Mouse (Mus musculus) limb, embryonic 13.5 days (tissue): Measurements from ENCODE around the gene Abcg4. TPM values are rescaled to one million over a fixed set of nuclear protein-coding genes. Genes with fewer than 3 reads are reported as not detected.
A peak's percentile ranks its signal among the peaks of the same experiment; 100 is the strongest.

ENCODE experiments used
- ATAC-seq: fragments of 200-750 bp; cut with Nextera tagmentation; 2 replicates; pipeline ENCODE4 v1.8.0; 2017; ENCODE audit warnings: low read depth, moderate number of reproducible peaks, moderate TSS enrichment; ENCODE audit not compliant: low FRiP score
- H3K27ac ChIP-seq: fragments of 300-500 bp; sonication (generic); 2 replicates; pipeline ENCODE4 v1.5.1; 2015; ENCODE audit warnings: inconsistent platforms, mild to moderate bottlenecking, moderate library complexity
- H3K27me3 ChIP-seq: fragments of 300-500 bp; sonication (generic); 2 replicates; pipeline ENCODE4 v1.6.1; 2015; ENCODE audit warnings: mild to moderate bottlenecking, inconsistent platforms
- H3K36me3 ChIP-seq: fragments of 300-500 bp; sonication (generic); 2 replicates; pipeline ENCODE4 v1.6.1; 2015; ENCODE audit warnings: inconsistent platforms, mild to moderate bottlenecking, moderate library complexity
- H3K4me1 ChIP-seq: fragments of 300-500 bp; sonication (generic); 2 replicates; pipeline ENCODE4 v1.6.1; 2015; ENCODE audit warnings: inconsistent platforms
- H3K4me2 ChIP-seq: fragments of 300-500 bp; sonication (generic); replicated peaks from 2 replicates; pipeline ENCODE4 v1.6.1; 2015; ENCODE audit warnings: inconsistent platforms, mild to moderate bottlenecking, moderate library complexity
- H3K4me3 ChIP-seq: fragments of 300-500 bp; sonication (generic); 2 replicates; pipeline ENCODE4 v1.5.1; 2015; ENCODE audit warnings: moderate library complexity, mild to moderate bottlenecking, inconsistent platforms
- H3K9ac ChIP-seq: fragments of 300-500 bp; sonication (generic); 2 replicates; pipeline ENCODE4 v1.6.1; 2015; ENCODE audit warnings: mild to moderate bottlenecking, inconsistent platforms
- H3K9me3 ChIP-seq: fragments of 300-500 bp; sonication (generic); 2 replicates; pipeline ENCODE4 v1.6.1; 2016; ENCODE audit warnings: inconsistent platforms
- WGBS: fragments of 180-500 bp; shearing (Covaris S2); methylation state at CpG from one replicate; pipeline ENCODE4 v1.1.7; 2015; 5-methylcytosine and 5-hydroxymethylcytosine counted together
- polyA plus RNA-seq: library from polyadenylated mRNA; unstranded; fragments of >200 nt; fragmentation: Nextera tagmentation; extraction: Ambion mirVana; gene quantifications from 2 replicates; pipeline ENCODE4 v1.2.1, GENCODE M21; 2015

The Abcg4 gene
- polyA plus RNA-seq, 1 experiment from 2014 or later: 7.3 TPM

GRCm38 (mm10) chr9:44243621-44244020 lies 44.8 kb downstream of the Abcg4 start:
- H3K4me2 ChIP-seq: no peak overlapping the region
- ATAC-seq: no peak
- WGBS: 61% methylated on average over 2 of the region's 2 CpGs
- peaks cover 3% of the 10 kb centered on the region; the same call in 1 of the 2 replicates for H3K4me1 ChIP-seq
- no peaks in the 10 kb centered on the region for H3K36me3 ChIP-seq
- no peak overlapping the region for H3K9ac ChIP-seq
- H3K9me3 ChIP-seq: no peaks in the 10 kb centered on the region
- H3K4me3 ChIP-seq: no peak overlapping the region
- H3K27ac ChIP-seq: no peak overlapping the region
- no peaks in the 10 kb centered on the region; the same call in 1 of the 2 replicates for H3K27me3 ChIP-seq

GRCm38 (mm10) chr9:44241418-44241817 lies 47.0 kb downstream of the Abcg4 start:
- Histone ChIP-seq H3K4me2 (no peak overlapping the region), H3K27ac (no peak overlapping the region), H3K9me3 (no peaks in the 10 kb centered on the region), H3K4me1 (peaks cover 6% of the 10 kb centered on the region), H3K27me3 (no peaks in the 10 kb centered on the region; the same call in 1 of the 2 replicates), H3K9ac (no peak overlapping the region), H3K4me3 (no peak overlapping the region), H3K36me3 (no peaks in the 10 kb centered on the region)
- no peak for ATAC-seq
- whole genome bisulfite sequencing: 69% methylated on average over 9 of the region's 9 CpGs

- ATAC-seq: no peak
- 63% methylated on average over 5 of the region's 5 CpGs for WGBS
- Histone ChIP-seq H3K27me3 (no peaks in the 10 kb centered on the region; the same call in 1 of the 2 replicates), H3K4me2 (no peak overlapping the region), H3K4me1 (peaks cover 6% of the 10 kb centered on the region), H3K9me3 (no peaks in the 10 kb centered on the region), H3K27ac (no peak overlapping the region), H3K4me3 (no peak overlapping the region), H3K36me3 (no peaks in the 10 kb centered on the region), H3K9ac (no peak overlapping the region)
Measured at GRCm38 (mm10) chr9:44240911-44241310, 47.5 kb downstream of the Abcg4 start.

GRCm38 (mm10) chr9:44240399-44240798 lies 48.0 kb downstream of the Abcg4 start, which contains the start of gene Ccdc153:
Ccdc153 (plus strand) TSS chr9:44240676.
- ATAC-seq: no peak
- Histone ChIP-seq H3K27ac (no peak within 1 kb of the TSS), H3K9me3 (no peaks in the 10 kb centered on the region), H3K4me1 (peaks cover 6% of the 10 kb centered on the region), H3K4me3 (no peak within 1 kb of the TSS), H3K4me2 (no peak within 1 kb of the TSS), H3K9ac (no peak within 1 kb of the TSS), H3K27me3 (no peaks in the 10 kb centered on the region; the same call in 1 of the 2 replicates), H3K36me3 (no peaks in the 10 kb centered on the region)
- WGBS: 51% methylated on average over 2 of the region's 2 CpGs

GRCm38 (mm10) chr9:44239447-44239846 lies 49.0 kb downstream of the Abcg4 start:
- no peak overlapping the region for H3K4me3 ChIP-seq
- ATAC-seq: peak; percentile 57

DNA sequence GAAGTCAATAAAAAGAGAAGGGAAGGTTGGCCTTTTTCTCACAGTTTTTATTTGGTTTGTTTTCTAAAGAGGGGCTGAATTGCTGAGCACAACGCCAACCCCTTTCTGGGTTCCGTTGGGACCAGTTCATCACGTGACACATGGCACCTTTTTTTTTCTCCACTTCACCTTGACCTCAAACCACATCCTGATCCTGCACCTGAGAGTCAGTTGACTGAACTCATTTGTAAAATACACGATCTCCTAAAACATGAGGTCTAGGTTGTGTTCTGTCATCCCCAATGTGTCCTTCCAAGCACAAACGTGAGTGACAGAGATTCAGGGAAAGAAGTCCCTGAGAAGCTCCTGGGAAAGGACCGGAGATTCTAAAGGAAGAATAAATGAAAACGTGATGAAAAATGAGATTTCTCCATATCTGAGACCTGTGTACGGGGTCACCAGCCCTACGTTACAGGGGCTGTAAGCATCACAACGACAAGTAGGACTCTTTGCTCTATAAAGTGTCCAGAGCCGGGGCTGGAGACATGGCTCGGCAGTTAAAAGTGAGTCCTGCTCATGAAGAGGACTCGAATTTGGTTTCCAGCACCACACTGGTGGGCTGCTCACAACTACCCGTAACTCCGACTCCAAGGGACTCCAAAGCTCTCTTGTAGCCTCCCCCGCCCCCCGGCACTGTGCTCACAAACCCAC lies 49.8 kb downstream of the Abcg4 start:
- Histone ChIP-seq H3K4me1 (peaks cover 6% of the 10 kb centered on the region), H3K9me3 (no peaks in the 10 kb centered on the region), H3K4me2 (no peak overlapping the region), H3K36me3 (no peaks in the 10 kb centered on the region), H3K27ac (no peak overlapping the region), H3K27me3 (no peaks in the 10 kb centered on the region; the same call in 1 of the 2 replicates), H3K9ac (no peak overlapping the region), H3K4me3 (no peak overlapping the region)
- no peak for ATAC-seq
- WGBS: 79% methylated on average over 17 of the region's 17 CpGs

More at GRCm38 (mm10) chr9:44239447-44239846, 49.0 kb downstream of the Abcg4 start:
- no peak overlapping the region for H3K4me2 ChIP-seq
- no peaks in the 10 kb centered on the region for H3K36me3 ChIP-seq
- no peak overlapping the region for H3K27ac ChIP-seq
- no peak overlapping the region for H3K9ac ChIP-seq
- H3K4me1 ChIP-seq: peaks cover 6% of the 10 kb centered on the region
- no peaks in the 10 kb centered on the region for H3K9me3 ChIP-seq
- H3K27me3 ChIP-seq: no peaks in the 10 kb centered on the region; the same call in 1 of the 2 replicates
- 4% methylated on average over 5 of the region's 5 CpGs for WGBS

GRCm38 (mm10) chr9:44237128-44237527 lies 51.3 kb downstream of the Abcg4 start:
- H3K4me1 ChIP-seq: peaks cover 15% of the 10 kb centered on the region
- H3K36me3 ChIP-seq: no peaks in the 10 kb centered on the region
- H3K9me3 ChIP-seq: no peaks in the 10 kb centered on the region
- no peak overlapping the region for H3K27ac ChIP-seq
- H3K4me2 ChIP-seq: no peak overlapping the region
- WGBS: 50% methylated on average over 4 of the region's 4 CpGs
- no peaks in the 10 kb centered on the region; the same call in 1 of the 2 replicates for H3K27me3 ChIP-seq
- H3K4me3 ChIP-seq: no peak overlapping the region
- H3K9ac ChIP-seq: no peak overlapping the region
- ATAC-seq: no peak

DNA sequence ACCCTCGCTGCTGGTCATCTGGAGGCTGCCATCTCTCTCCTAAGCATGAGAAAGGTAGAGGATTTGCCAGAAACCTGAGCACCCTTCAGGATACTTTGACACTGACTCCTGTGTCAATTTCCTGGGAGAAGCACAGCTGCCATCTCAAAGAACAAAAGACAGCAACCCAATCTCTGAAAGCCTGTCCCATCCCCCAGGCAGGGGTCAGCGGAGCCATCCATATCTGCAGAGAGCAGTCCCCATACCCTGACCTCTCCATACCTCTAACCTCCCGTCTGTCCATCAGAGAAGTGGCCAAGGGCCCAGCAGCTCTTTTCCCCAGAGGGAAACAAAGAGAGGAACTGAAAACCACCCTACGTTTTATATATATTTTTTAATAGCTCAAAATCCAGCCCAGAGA lies 51.8 kb downstream of the Abcg4 start:
- no peak for ATAC-seq
- H3K36me3 ChIP-seq: no peaks in the 10 kb centered on the region
- no peak overlapping the region for H3K4me2 ChIP-seq
- no peaks in the 10 kb centered on the region; the same call in 1 of the 2 replicates for H3K27me3 ChIP-seq
- 70% methylated on average over 4 of the region's 4 CpGs for WGBS
- no peak overlapping the region for H3K27ac ChIP-seq
- peaks cover 20% of the 10 kb centered on the region for H3K4me1 ChIP-seq
- peak overlapping the region; percentile 4; the same call in 1 of the 2 replicates for H3K9ac ChIP-seq
- H3K9me3 ChIP-seq: no peaks in the 10 kb centered on the region
- H3K4me3 ChIP-seq: no peak overlapping the region

DNA sequence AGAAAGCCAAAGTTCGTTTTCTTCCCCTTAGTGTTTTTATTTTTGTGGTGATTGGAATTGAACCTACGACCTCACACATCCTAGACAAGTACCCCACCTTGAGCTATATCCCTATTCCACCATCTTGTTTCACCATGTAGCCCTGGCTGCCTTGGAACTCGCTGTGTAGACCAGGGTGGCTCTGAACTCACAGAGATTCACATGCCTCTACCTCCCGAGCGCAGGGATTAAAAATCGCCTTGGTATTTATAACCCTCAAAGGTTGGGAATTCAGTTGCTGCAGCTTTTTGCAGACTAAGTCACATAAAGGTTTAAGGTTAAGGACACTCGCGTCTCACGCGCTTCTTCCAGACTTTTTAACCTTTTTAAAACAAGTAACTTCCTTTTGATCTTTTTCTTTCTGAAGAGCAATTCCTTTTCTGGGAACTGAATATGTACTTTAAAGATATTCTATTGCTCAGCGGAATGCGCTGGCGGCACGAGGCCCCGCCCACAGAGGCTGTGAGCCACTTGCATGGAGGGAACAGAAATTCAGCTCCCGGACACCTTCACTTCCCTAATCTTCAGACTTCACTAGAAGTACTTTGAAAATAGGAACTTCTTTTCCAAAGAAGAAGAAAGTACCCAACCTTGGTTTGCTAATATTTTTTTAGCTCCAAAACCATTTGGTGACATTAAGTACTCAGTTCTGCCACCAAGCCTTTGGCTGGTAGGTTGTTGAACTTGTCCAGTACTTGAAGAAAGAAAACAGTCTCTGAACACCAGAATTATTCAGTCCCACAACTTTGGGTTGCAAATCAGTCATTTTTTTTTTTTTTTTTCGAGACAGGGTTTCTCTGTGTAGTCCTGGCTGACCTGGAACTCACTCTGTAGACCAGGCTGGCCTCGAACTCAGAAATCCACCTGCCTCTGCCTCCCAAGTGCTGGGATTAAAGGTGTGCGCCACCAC lies 53.7 kb downstream of the Abcg4 start:
- peaks cover 29% of the 10 kb centered on the region for H3K4me1 ChIP-seq
- H3K9ac ChIP-seq: peak overlapping the region; percentile 48; the same call in 1 of the 2 replicates
- H3K9me3 ChIP-seq: no peaks in the 10 kb centered on the region
- peak overlapping the region; percentile 82 for H3K4me3 ChIP-seq
- ATAC-seq: 0 out of 2 replicates have a peak, but pooled peaks have one; percentile 17
- H3K36me3 ChIP-seq: no peaks in the 10 kb centered on the region
- 26% methylated on average over 19 of the region's 19 CpGs for WGBS
- no peaks in the 10 kb centered on the region for H3K27me3 ChIP-seq
- H3K4me2 ChIP-seq: peak overlapping the region; percentile 60
- H3K27ac ChIP-seq: peak overlapping the region; percentile 58

DNA sequence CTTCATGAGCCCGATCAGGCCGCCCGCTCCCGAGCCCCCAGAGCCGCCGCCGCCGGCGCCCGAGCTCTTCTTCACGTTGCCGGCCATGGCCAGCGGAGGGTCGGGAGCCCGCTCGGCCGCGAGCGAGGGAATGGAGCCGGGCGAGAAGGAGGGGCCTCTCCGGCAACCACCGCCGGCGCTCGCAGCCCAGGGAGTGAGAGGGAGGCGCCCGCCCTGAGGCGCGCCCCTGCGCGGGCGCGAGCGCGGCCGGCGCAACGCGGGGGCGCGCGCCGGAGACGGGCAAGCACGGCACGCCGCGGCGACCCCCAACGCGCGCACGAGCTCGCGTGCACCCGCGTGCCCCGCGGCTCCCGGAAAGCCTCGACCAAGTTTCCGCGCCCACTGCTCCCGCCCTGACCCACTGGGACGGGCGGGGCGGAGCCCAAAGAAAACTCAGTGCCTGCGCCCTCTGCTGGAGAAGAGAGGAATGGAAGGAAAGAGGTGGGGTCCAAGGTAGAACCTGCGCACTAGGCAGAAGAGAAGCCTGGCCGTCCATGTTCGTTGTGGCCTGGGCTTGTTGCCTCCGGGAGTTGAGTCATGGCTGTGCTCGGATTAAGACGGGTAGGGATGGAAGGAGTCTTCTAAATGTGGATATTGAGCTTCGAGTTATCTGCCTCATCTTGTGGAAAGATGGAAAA lies 54.5 kb downstream of the Abcg4 start, which contains the start of gene Cbl:
Cbl (minus strand) TSS at position 248 of the 677 bp plus-strand sequence.
- Histone ChIP-seq H3K27me3 (no peaks in the 10 kb centered on the region), H3K9ac (peak within 1 kb of the TSS; percentile 87), H3K36me3 (no peaks in the 10 kb centered on the region), H3K27ac (peak within 1 kb of the TSS; percentile 93), H3K4me1 (peaks cover 26% of the 10 kb centered on the region), H3K9me3 (no peaks in the 10 kb centered on the region), H3K4me2 (peak within 1 kb of the TSS; percentile 70), H3K4me3 (peak within 1 kb of the TSS; percentile 82)
- ATAC-seq: peak; percentile 93
- under 1% methylated on average over 74 of the region's 76 CpGs for WGBS

GRCm38 (mm10) chr9:44233021-44233801 lies 55.2 kb downstream of the Abcg4 start:
- H3K4me2 ChIP-seq: peak overlapping the region; percentile 70
- no peaks in the 10 kb centered on the region for H3K27me3 ChIP-seq
- H3K4me1 ChIP-seq: peaks cover 26% of the 10 kb centered on the region
- WGBS: under 1% methylated on average over 39 of the region's 40 CpGs
- H3K9ac ChIP-seq: peak overlapping the region; percentile 87
- peak overlapping the region; percentile 93 for H3K27ac ChIP-seq
- peak overlapping the region; percentile 82 for H3K4me3 ChIP-seq
- peaks cover 2% of the 10 kb centered on the region; the same call in 1 of the 2 replicates for H3K36me3 ChIP-seq
- H3K9me3 ChIP-seq: no peaks in the 10 kb centered on the region
- peak; percentile 83 for ATAC-seq
